Mouse (Mus musculus): ENCODE results near the gene Il6st. TPM values are rescaled to one million over a fixed set of nuclear protein-coding genes. Genes with fewer than 3 reads are reported as not detected.

Gene Il6st
- total RNA-seq, 2 experiments from 2014 or later: 60.0 to 61.0 TPM

GRCm38 (mm10) chr13:112440668-112441067, 23.2 kb upstream of the Il6st start:
- intact Hi-C loops (cut with DNase I): no loop called here
- DNase-seq: no peak

DNA sequence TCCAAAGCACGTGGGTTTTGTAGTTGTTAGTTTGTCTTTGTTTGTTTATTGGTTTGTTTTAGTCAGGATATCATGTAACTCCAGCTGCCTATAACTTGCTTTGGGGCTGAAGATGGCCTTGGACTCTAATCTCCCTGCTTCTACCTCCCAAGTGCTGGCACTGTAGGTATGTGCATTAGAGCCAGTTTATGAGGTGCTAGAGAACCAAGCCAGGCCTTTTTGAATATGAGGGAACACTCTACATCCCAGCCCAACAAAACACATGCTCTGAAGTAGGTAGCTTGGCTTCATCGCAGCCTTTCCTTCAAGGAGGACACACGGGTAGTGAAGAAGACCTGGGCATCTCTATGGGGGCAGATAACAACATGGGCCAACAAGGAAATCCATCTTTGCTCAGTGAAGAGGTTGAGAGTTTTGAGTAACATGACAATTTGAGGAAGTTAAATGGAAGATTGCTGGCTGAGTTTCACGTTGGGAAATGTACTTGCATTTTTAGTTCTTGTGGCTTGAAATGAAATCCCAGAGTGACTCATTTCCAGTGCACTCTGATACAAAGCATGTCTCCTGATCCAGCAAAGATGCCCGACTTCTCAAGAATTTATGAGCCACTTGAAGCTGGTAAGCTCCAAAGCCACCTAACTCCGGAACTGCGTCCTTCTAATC, 20.9 kb upstream of the Il6st start:
- intact Hi-C loops (cut with DNase I): no loop called here
- DNase-seq: no peak

- no peak for DNase-seq
- intact Hi-C loops (cut with DNase I): no loop called here
These were observed 16.7 kb upstream of the Il6st start for GRCm38 (mm10) chr13:112447108-112447665.

DNA sequence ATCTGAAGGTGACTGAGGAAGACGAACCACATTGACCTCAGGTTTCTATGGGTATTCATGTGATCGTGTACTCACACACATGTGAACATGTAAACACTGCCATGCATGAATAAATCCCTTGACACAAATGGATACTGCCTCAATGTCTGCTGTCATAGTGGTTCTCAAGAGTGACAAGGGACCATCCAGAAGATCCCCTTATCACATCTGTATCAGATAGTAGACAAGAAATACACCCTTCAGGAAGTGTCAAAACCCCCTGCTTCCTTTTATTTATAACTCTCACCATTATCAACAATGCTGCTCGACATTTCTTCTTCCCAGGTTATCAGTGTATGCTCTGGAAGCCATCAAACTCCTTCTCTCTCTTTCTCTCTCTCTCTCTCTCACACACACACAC, 13.7 kb upstream of the Il6st start:
- DNase-seq: no peak
- intact Hi-C loops (cut with DNase I): no loop called here

DNA sequence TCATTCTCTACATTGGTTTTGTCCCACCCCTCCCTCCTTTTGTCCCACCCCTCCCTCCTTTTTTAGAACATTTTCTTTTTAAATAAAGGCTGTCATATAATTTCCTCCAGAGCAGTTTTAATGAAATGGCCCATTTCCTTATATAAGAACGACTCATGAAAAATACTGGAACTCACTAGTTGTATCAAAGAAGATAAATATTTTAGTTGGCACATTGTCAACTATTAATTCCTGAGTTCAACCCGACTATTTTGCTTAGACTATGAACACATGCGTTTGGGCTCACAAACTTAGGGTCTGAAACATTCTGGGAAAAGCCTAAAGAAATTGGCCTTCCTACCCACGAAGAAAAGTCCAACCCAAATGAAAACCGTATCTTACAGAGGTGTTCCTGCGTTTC, 6.5 kb upstream of the Il6st start:
- intact Hi-C loops (cut with DNase I): no loop called here
- DNase-seq: no peak

DNA sequence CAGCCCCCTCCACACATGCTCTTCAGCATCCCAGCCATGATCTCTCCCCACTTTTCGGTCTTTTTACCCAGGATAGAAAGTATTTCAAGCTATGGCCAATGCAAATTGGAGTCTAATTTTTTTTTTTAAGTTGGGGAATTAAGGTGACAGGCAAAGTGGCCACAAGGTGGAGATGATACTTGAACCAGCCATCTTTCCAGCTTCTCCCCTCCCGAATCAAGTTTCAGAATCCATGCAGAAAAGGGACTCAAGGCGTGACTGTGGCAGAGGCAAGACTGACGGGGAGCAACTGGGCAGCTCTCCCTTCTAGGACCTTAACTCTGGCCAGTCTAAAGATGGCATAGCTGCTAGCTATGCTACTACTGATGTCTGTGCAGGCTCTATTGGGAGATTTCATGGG, 5.9 kb upstream of the Il6st start:
- no peak for DNase-seq
- intact Hi-C loops (cut with DNase I): no loop called here

DNA sequence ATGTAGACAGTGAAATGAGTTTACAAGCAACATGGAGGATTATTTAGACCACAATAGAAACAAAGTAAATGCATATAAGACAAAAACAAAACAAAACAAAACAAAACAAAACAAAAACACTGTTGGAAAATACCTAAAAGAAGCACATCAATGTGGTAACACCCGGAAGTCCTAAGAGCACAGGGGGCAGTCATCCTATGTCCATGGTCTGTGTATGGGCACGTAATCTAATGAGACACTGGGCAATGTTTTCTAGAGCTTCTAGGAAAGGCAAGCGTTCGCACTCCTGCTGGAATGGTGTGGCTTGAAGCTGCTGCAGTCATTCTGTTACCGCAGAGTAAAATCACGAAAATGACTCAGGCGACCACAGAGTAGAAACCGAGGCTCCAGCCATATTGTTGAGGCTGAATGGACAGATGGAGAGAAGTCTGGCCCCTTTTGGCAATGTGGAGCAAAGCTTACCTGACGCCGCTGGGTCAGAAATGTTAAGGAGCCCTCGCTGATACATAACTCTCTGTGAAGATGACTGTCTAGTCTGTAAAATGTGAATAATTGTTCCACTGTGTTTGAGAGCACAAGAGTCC, 5.3 kb upstream of the Il6st start:
- no peak for DNase-seq
- intact Hi-C loops (cut with DNase I): no loop called here

DNA sequence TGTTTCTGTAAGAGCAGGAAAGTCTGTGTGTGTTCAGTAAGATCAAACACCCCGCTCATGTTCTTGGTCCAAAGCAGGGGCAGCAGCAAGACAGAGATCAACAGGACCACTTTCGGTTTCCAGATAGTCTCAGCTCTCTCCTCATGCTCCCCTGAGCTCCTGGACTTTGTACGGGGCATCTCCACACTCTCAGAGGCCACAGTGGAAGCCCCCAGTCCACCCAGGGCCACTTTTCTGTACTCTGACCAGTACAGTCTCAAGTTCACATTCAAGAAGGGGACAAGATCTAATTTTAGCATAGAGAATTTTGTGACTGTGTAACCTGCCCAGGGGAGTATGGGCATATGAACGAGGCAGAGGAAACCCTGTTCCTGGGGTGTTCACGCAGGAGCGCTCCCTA, 3.9 kb upstream of the Il6st start:
- DNase-seq: no peak
- intact Hi-C loops (cut with DNase I): no loop called here

GRCm38 (mm10) chr13:112462411-112462987, 1.4 kb upstream of the Il6st start:
- intact Hi-C loops (cut with DNase I): no loop called here
- DNase-seq: no peak

GRCm38 (mm10) chr13:112463337-112463802, 500 bp upstream of the Il6st start:
- intact Hi-C loops (cut with DNase I): no loop called here
- DNase-seq: no peak

DNA sequence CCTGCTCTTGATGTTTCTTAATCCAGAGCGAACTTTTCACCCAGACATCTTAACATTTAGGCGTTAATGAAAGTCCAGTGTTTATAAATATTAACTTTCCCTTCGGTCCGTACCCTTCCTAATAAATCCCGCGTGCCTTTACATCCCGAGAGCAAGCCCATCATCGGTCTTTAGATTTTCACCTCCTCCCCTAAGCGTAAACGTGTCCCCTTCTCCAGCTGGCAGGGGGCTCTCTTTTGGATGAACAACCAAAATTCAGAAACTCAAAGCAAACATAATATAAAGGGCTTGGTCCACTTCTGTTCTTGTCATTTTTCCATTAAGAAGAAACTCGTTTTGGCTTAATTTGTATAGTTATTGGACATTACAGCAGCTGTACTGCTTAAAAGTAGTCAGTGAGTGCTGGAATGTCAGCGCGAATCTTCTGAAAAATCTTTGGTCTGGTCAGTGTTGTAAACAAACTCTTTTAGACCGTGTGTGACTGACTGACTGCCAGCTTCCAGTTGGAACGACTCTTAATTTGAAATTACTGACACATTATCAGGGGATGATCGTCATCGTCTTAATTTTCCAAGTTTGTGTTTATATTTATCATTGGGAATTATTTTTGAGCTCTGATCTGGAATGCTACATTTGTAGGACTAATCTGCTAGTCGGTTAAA, 887 bp downstream of the Il6st start:
- DNase-seq: no peak
- intact Hi-C loops (cut with DNase I): no loop called here

GRCm38 (mm10) chr13:112465585-112465984, 1.7 kb downstream of the Il6st start:
- DNase-seq: no peak
- intact Hi-C loops (cut with DNase I): no loop called here

DNA sequence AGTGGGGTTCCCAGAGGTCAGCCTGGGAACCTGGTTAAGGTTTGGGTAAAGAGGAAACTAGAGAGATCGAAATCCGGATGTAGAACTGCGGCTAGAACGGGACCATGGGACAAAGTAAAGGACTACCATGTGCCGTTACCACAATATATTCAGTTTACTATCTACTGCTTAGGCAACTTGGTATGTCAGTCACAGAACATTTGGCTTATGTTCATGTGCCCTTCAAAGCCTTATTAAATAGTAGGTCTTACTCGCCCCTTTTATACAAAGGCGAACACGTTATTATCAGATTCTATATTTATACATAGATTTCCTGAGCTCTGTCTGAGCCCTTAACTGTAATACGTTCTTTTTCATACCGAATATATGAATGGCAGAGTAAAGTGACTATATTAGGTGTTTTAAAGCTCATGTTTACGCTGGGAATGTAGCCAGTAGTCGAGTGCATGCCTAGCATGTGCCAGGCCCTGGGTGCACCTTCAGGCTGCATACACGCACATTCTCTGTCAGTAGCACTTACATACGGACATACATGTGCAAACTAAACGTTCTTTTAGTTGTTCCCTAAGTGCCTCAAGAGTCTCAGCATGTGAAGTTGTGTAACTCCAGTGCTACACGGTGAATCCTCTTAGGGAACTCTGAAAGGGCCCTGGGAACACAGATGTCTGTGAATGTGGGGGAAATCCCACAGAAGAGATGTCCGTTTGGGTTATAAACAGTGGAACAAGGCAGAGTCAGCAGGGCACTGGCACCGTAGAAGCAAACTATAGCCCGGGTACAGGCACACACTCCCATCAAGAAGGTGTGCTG, 2.5 kb downstream of the Il6st start:
- intact Hi-C loops (cut with DNase I): no loop called here
- no peak for DNase-seq

DNA sequence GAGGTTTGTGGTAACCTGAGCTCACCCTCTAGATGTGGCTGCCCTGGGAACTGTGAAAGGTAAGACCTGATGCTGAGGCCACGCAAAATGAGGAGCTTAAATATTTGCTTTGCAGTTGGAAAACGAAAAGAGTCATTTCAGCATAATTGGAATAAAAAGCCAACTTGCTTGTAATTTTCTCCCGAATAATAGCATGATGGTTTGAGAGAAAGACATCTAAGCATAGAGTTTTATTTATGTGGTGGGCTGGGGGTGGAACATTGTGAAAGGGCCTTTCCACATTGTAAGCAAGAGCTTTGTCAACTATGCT, 3.0 kb downstream of the Il6st start:
- intact Hi-C loops (cut with DNase I): no loop called here
- no peak for DNase-seq

- DNase-seq: no peak
- intact Hi-C loops (cut with DNase I): no loop called here
These were observed 3.5 kb downstream of the Il6st start for GRCm38 (mm10) chr13:112467384-112467783.

GRCm38 (mm10) chr13:112469491-112469890, 5.6 kb downstream of the Il6st start:
- no peak for DNase-seq
- intact Hi-C loops (cut with DNase I): no loop called here

DNA sequence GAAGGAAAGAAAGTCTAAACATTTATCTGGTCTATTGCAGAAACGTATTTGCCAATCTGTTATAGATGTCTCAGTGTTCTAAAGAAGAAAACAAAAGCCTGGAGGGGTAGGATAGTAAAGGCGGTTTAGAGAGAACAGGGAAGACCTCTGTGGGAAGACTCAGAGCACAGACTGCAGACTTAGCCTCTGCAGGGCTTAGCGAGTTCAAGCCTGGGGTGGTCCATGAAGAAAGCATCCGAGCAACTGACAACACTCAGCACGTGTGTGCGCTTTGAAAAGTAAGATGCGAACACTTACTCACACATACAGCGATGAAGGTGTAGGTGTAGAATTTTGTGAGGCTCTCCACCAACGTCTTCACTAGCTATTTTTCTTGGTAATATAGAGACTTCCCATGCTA, 7.3 kb downstream of the Il6st start:
- intact Hi-C loops (cut with DNase I): no loop called here

DNA sequence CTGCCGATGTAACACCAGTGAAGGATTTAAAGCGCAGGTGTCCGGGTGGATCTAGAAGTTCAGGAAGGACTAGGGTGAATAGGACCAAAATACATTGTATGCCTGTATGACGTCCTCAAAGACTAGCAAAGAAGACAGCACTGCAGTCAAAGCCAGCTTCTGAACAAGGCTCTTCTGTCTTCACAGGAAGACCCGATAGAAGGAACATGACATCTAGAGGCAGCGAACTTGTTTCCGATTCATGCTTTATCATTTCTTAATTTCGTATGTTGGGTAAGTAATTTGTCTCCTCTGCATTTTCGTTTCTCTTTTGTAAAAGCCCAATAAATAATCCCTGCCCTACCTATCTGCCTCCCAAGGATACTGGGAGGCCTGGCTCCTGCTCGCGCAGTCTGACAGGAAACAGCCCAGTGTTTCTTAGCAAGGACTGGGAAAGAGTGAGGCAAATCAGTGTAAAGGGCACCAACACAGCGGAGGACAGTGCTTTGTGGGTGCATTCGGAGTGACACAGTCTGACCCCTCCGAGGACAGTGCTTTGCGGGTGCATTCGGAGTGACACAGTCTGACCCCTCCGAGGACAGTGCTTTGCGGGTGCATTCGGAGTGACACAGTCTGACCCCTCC, 8.6 kb downstream of the Il6st start:
- intact Hi-C loops (cut with DNase I): no loop called here
- no peak for DNase-seq

More for the DNA sequence above, 7.3 kb downstream of the Il6st start:
- no peak for DNase-seq

GRCm38 (mm10) chr13:112473757-112474755, 10.2 kb downstream of the Il6st start:
- intact Hi-C loops (cut with DNase I): no loop called here
- DNase-seq: no peak

Data from left cerebral cortex, postnatal 4 days (tissue).